Mouse (Mus musculus): ENCODE data around the gene Icam5.

- TF ChIP-seq CTCF (conservative IDR thresholded peaks at IDR 0.05; ENCODE audit: low read length) (no peak), POU5F1 (IDR thresholded peaks at IDR 0.05; ENCODE audit: borderline replicate concordance, low read length) (no peak), NANOG (IDR thresholded peaks at IDR 0.05; ENCODE audit: borderline replicate concordance, low read length) (no peak)
Observed at GRCm38 (mm10) chr9:21026849-21027248, 5.0 kb upstream of the Icam5 start.

All from E14TG2a.4 (cell line).